Mouse (Mus musculus) CH12.LX (cell line): Measurements from ENCODE around the gene Fyb.

Source experiments
- CHD1 ChIP-seq: IDR thresholded peaks from 2 replicates; pipeline ENCODE4 v1.6.1; 2012; ENCODE audit warnings: low read depth, low read length, improper control_type of control experiment, inconsistent platforms
- CTCF ChIP-seq, 2 experiments: IDR thresholded peaks in 1 of 2; conservative IDR thresholded peaks in 1 of 2; 2 replicates each; pipeline ENCODE4 v1.5.1; 2011 to 2012; ENCODE audit warnings: low read depth in 2 of 2, low read length in 2 of 2, improper control_type of control experiment in 1 of 2, inconsistent platforms in 1 of 2, mild to moderate bottlenecking in 1 of 2, moderate library complexity in 1 of 2
- E2F4 ChIP-seq: IDR thresholded peaks from 2 replicates; pipeline ENCODE4 v1.6.1; 2011; ENCODE audit warnings: low read depth, low read length, improper control_type of control experiment; ENCODE audit not compliant: insufficient replicate concordance
- ELF1 ChIP-seq: IDR thresholded peaks from 2 replicates; pipeline ENCODE4 v1.6.1; 2014; ENCODE audit warnings: low read depth, mild to moderate bottlenecking, inconsistent platforms, low read length, improper control_type of control experiment
- EP300 ChIP-seq: IDR thresholded peaks from 2 replicates; pipeline ENCODE4 v1.6.1; 2011; ENCODE audit warnings: low read length, improper control_type of control experiment
- HCFC1 ChIP-seq: IDR thresholded peaks from 2 replicates; pipeline ENCODE4 v1.6.1; 2012; ENCODE audit warnings: low read depth, mild to moderate bottlenecking, inconsistent platforms, low read length, improper control_type of control experiment
- KAT2A ChIP-seq: IDR thresholded peaks from 2 replicates; pipeline ENCODE4 v1.6.1; 2012; ENCODE audit warnings: low read length, improper control_type of control experiment, inconsistent platforms; ENCODE audit not compliant: insufficient replicate concordance
- MAZ ChIP-seq: IDR thresholded peaks from 2 replicates; pipeline ENCODE4 v1.6.1; 2012; ENCODE audit warnings: low read depth, mild to moderate bottlenecking, inconsistent platforms, low read length, improper control_type of control experiment, moderate library complexity
- MEF2A ChIP-seq: IDR thresholded peaks from 2 replicates; pipeline ENCODE4 v1.6.1; 2014; ENCODE audit warnings: low read depth, mild to moderate bottlenecking, inconsistent platforms, low read length, improper control_type of control experiment, borderline replicate concordance
- POLR2A ChIP-seq: IDR thresholded peaks from 2 replicates; pipeline ENCODE4 v1.6.1; 2011; ENCODE audit warnings: low read depth, mild to moderate bottlenecking, improper control_type of control experiment, low read length
- SIN3A ChIP-seq: IDR thresholded peaks from 2 replicates; pipeline ENCODE4 v1.6.1; 2012; ENCODE audit warnings: low read length, improper control_type of control experiment, inconsistent platforms
- TCF12 ChIP-seq: IDR thresholded peaks from 2 replicates; pipeline ENCODE4 v1.6.1; 2014; ENCODE audit warnings: low read depth, mild to moderate bottlenecking, inconsistent platforms, low read length, improper control_type of control experiment
- USF2 ChIP-seq: conservative IDR thresholded peaks from 2 replicates; pipeline ENCODE4 v1.6.1; 2011; ENCODE audit warnings: low read depth, low read length, improper control_type of control experiment

- TF ChIP-seq TCF12 (no peak), CTCF (conservative IDR thresholded peaks at IDR 0.05 in 1 of 2, IDR thresholded peaks at IDR 0.05 in 1 of 2; ENCODE audit: low read depth in 2 of 2, low read length in 2 of 2) (no peak), HCFC1 (no peak), POLR2A (no peak), MAZ (no peak), ELF1 (no peak), EP300 (no peak), SIN3A (no peak), USF2 (no peak), KAT2A (no peak), MEF2A (no peak), CHD1 (no peak), E2F4 (no peak)
Measured at GRCm38 (mm10) chr15:6548911-6549310, 26.3 kb downstream of the Fyb start.
